Mouse (Mus musculus) myocyte (in vitro differentiated cells): Measurements from ENCODE around the gene Dusp14. TPM values are rescaled to one million over a fixed set of nuclear protein-coding genes. Genes with fewer than 3 reads are reported as not detected.

Source experiments
- H3K27me3 ChIP-seq: one replicate; pipeline ENCODE4 v1.6.1; 2011; ENCODE audit not compliant: control insufficient read depth, insufficient read depth, insufficient read length
- H3K36me3 ChIP-seq: one replicate; pipeline ENCODE4 v1.6.1; 2011; ENCODE audit not compliant: control insufficient read depth, insufficient read depth
- H3K4me2 ChIP-seq: one replicate; pipeline ENCODE4 v1.6.1; 2011; ENCODE audit warnings: low read depth, control low read depth
- H3K4me3 ChIP-seq: one replicate; pipeline ENCODE4 v1.5.1; 2011; ENCODE audit warnings: mild to moderate bottlenecking, control low read depth, moderate library complexity
- H3K79me2 ChIP-seq: one replicate; pipeline ENCODE4 v1.6.1; 2011; ENCODE audit not compliant: control insufficient read depth, insufficient read depth
- H3ac ChIP-seq: one replicate; pipeline ENCODE4 v1.6.1; 2011; ENCODE audit not compliant: control insufficient read depth, insufficient read length
- CEBPB ChIP-seq: IDR thresholded peaks from 2 replicates; pipeline ENCODE4 v1.6.1; 2011; ENCODE audit warnings: mild to moderate bottlenecking, moderate library complexity; ENCODE audit not compliant: poor library complexity, insufficient read depth, severe bottlenecking
- E2F4 ChIP-seq: IDR thresholded peaks from one replicate; pipeline ENCODE4 v1.6.1; 2011; ENCODE audit warnings: mild to moderate bottlenecking, control low read depth, moderate library complexity; ENCODE audit not compliant: insufficient read depth
- MAX ChIP-seq: IDR thresholded peaks from one replicate; pipeline ENCODE4 v1.6.1; 2011; ENCODE audit warnings: low read depth, mild to moderate bottlenecking, control low read depth
- MYOD1 ChIP-seq, 3 experiments: IDR thresholded peaks; one replicate each; pipeline ENCODE4 v1.6.1; 2011; ENCODE audit warnings: control low read depth in 2 of 3, low read depth in 2 of 3, mild to moderate bottlenecking in 2 of 3, moderate library complexity in 1 of 3; ENCODE audit not compliant: insufficient read length in 2 of 3, control insufficient read depth in 1 of 3
- MYOG ChIP-seq, 3 experiments: IDR thresholded peaks; one replicate each; pipeline ENCODE4 v1.6.1; 2011; ENCODE audit warnings: control low read depth in 2 of 3, low read depth in 2 of 3, mild to moderate bottlenecking in 2 of 3; ENCODE audit not compliant: insufficient read length in 2 of 3, control insufficient read depth in 1 of 3, insufficient read depth in 1 of 3
- POLR2A ChIP-seq: IDR thresholded peaks from one replicate; pipeline ENCODE4 v1.6.1; 2011; ENCODE audit warnings: low read depth, mild to moderate bottlenecking, control low read depth, moderate library complexity; ENCODE audit not compliant: insufficient read length
- POLR2AphosphoS2 ChIP-seq: IDR thresholded peaks from one replicate; pipeline ENCODE4 v1.6.1; 2011; ENCODE audit warnings: low read depth, control low read depth; ENCODE audit not compliant: insufficient read length
- REST ChIP-seq: IDR thresholded peaks from one replicate; pipeline ENCODE4 v1.6.1; 2011; ENCODE audit warnings: mild to moderate bottlenecking, control low read depth, moderate library complexity; ENCODE audit not compliant: insufficient read depth, insufficient read length
- SRF ChIP-seq: IDR thresholded peaks from one replicate; pipeline ENCODE4 v1.6.1; 2011; ENCODE audit warnings: low read depth; ENCODE audit not compliant: control insufficient read depth, insufficient read length
- TCF12 ChIP-seq: IDR thresholded peaks from one replicate; pipeline ENCODE4 v1.6.1; 2011; ENCODE audit warnings: mild to moderate bottlenecking, control low read depth; ENCODE audit not compliant: poor library complexity, insufficient read depth, severe bottlenecking
- TCF3 ChIP-seq: IDR thresholded peaks from one replicate; pipeline ENCODE4 v1.6.1; 2011; ENCODE audit warnings: low read depth, control low read depth; ENCODE audit not compliant: insufficient read length
- USF1 ChIP-seq: IDR thresholded peaks from one replicate; pipeline ENCODE4 v1.6.1; 2011; ENCODE audit warnings: low read depth, mild to moderate bottlenecking, control low read depth, moderate library complexity
- polyA plus RNA-seq: library from polyadenylated mRNA; unstranded; fragments of >200 nt; fragmentation: generic; extraction: Trizol; gene quantifications from one replicate; pipeline ENCODE4 v1.2.1, GENCODE M21; 2012; ENCODE audit warnings: missing spikeins

Dusp14 gene
- polyA plus RNA-seq, 1 experiment = 61.1 TPM

GRCm38 (mm10) chr11:84011576-84011975 lies 57.5 kb downstream of the Dusp14 start:
- Histone ChIP-seq H3ac (no peak overlapping the region), H3K36me3 (peaks cover 11% of the 10 kb centered on the region), H3K27me3 (no peaks in the 10 kb centered on the region), H3K4me3 (no peak overlapping the region), H3K4me2 (no peak overlapping the region), H3K79me2 (no peaks in the 10 kb centered on the region)
- TF ChIP-seq USF1 (no peak), TCF3 (no peak), MYOG (IDR thresholded peaks at IDR 0.05; ENCODE audit: control insufficient read depth in 1 of 3, insufficient read depth in 1 of 3, insufficient read length in 2 of 3, low read depth in 2 of 3) (no peak), TCF12 (no peak), MAX (no peak), POLR2A (no peak), CEBPB (no peak), MYOD1 (IDR thresholded peaks at IDR 0.05; ENCODE audit: control insufficient read depth in 1 of 3, insufficient read length in 2 of 3, low read depth in 2 of 3) (no peak), E2F4 (no peak), SRF (no peak)

- Histone ChIP-seq H3K4me3 (no peak overlapping the region), H3ac (no peak overlapping the region), H3K79me2 (no peaks in the 10 kb centered on the region), H3K27me3 (no peaks in the 10 kb centered on the region), H3K36me3 (peaks cover 11% of the 10 kb centered on the region), H3K4me2 (no peak overlapping the region)
- TF ChIP-seq MAX = no peak
- no peak for TF ChIP-seq USF1
- no peak for TF ChIP-seq MYOD1 (IDR thresholded peaks at IDR 0.05; ENCODE audit: control insufficient read depth in 1 of 3, insufficient read length in 2 of 3, low read depth in 2 of 3)
- TF ChIP-seq TCF12 = no peak
- no peak for TF ChIP-seq POLR2AphosphoS2
- no peak for TF ChIP-seq E2F4
- no peak for TF ChIP-seq TCF3
- TF ChIP-seq REST = no peak
- TF ChIP-seq POLR2A = no peak
- TF ChIP-seq SRF = no peak
Observed at GRCm38 (mm10) chr11:84011050-84011449, 58.0 kb downstream of the Dusp14 start.

GRCm38 (mm10) chr11:84010411-84010810 lies 58.6 kb downstream of the Dusp14 start:
- H3K4me2 ChIP-seq = no peak overlapping the region
- H3ac ChIP-seq = no peak overlapping the region
- no peak for TF ChIP-seq CEBPB
- no peak for TF ChIP-seq REST
- TF ChIP-seq TCF3 = no peak
- TF ChIP-seq POLR2AphosphoS2 = no peak
- no peak for TF ChIP-seq POLR2A
- no peak for TF ChIP-seq USF1
- H3K36me3 ChIP-seq = peaks cover 11% of the 10 kb centered on the region
- no peak overlapping the region for H3K4me3 ChIP-seq
- H3K27me3 ChIP-seq = no peaks in the 10 kb centered on the region
- no peaks in the 10 kb centered on the region for H3K79me2 ChIP-seq

- H3K4me2 ChIP-seq = no peak overlapping the region
- peaks cover 18% of the 10 kb centered on the region for H3K36me3 ChIP-seq
- H3K27me3 ChIP-seq = no peaks in the 10 kb centered on the region
- no peak overlapping the region for H3ac ChIP-seq
- TF ChIP-seq MYOD1 (IDR thresholded peaks at IDR 0.05; ENCODE audit: control insufficient read depth in 1 of 3, insufficient read length in 2 of 3, low read depth in 2 of 3) (no peak), POLR2AphosphoS2 (no peak), MAX (no peak), REST (no peak), USF1 (no peak), SRF (no peak), E2F4 (no peak), POLR2A (no peak), TCF3 (no peak), TCF12 (no peak), CEBPB (no peak), MYOG (IDR thresholded peaks at IDR 0.05; ENCODE audit: control insufficient read depth in 1 of 3, insufficient read depth in 1 of 3, insufficient read length in 2 of 3, low read depth in 2 of 3) (no peak)
- H3K4me3 ChIP-seq = no peak overlapping the region
- no peaks in the 10 kb centered on the region for H3K79me2 ChIP-seq
Observed at GRCm38 (mm10) chr11:84009001-84009400, 60.1 kb downstream of the Dusp14 start.

- no peaks in the 10 kb centered on the region for H3K27me3 ChIP-seq
- no peak overlapping the region for H3K4me2 ChIP-seq
- H3K79me2 ChIP-seq = no peaks in the 10 kb centered on the region
- no peak overlapping the region for H3K4me3 ChIP-seq
- TF ChIP-seq POLR2AphosphoS2 (no peak), MYOG (IDR thresholded peaks at IDR 0.05; ENCODE audit: control insufficient read depth in 1 of 3, insufficient read depth in 1 of 3, insufficient read length in 2 of 3, low read depth in 2 of 3) (no peak), SRF (no peak), MYOD1 (IDR thresholded peaks at IDR 0.05; ENCODE audit: control insufficient read depth in 1 of 3, insufficient read length in 2 of 3, low read depth in 2 of 3) (no peak), MAX (no peak), REST (no peak), USF1 (no peak), TCF12 (no peak)
- H3K36me3 ChIP-seq = peaks cover 20% of the 10 kb centered on the region
- H3ac ChIP-seq = no peak overlapping the region
Observed at GRCm38 (mm10) chr11:84003986-84004385, 65.1 kb downstream of the Dusp14 start.
